Mouse (Mus musculus) 416B (cell line): ENCODE results near the gene Siae.

Source experiments
- DNase-seq: peaks from one replicate; pipeline ENCODE4 v3.0.0; 2011; ENCODE audit warnings: low read depth

The Siae gene

GRCm38 (mm10) chr9:37554838-37555748 is at the start of gene Siae:
Gene Siae, plus strand, starts transcription at chr9:37555698.
- no peak for DNase-seq

GRCm38 (mm10) chr9:37506023-37506422 is 49.5 kb upstream of the Siae start:
- no peak for DNase-seq

GRCm38 (mm10) chr9:37512097-37512496 is 43.4 kb upstream of the Siae start:
- DNase-seq, result peak; percentile 61

GRCm38 (mm10) chr9:37514456-37514855 is 41.0 kb upstream of the Siae start:
- DNase-seq, result no peak

- peak; percentile 95 for DNase-seq
Observed at GRCm38 (mm10) chr9:37517467-37517866, 38.0 kb upstream of the Siae start.

GRCm38 (mm10) chr9:37518991-37519390 is 36.5 kb upstream of the Siae start:
- DNase-seq, result no peak

- DNase-seq, result no peak
Observed at GRCm38 (mm10) chr9:37519995-37520394, 35.5 kb upstream of the Siae start.

- no peak for DNase-seq
Observed at GRCm38 (mm10) chr9:37525461-37525860, 30.0 kb upstream of the Siae start.

GRCm38 (mm10) chr9:37526443-37527395 is 28.8 kb upstream of the Siae start:
- peak; percentile 79 for DNase-seq

- peak; percentile 86 for DNase-seq
Observed at GRCm38 (mm10) chr9:37527396-37528224, 27.9 kb upstream of the Siae start, which contains the start of gene Esam. Gene Esam, plus strand, starts transcription at chr9:37528078.

- peak; percentile 25 for DNase-seq
Observed at GRCm38 (mm10) chr9:37528225-37528970, 27.1 kb upstream of the Siae start.

GRCm38 (mm10) chr9:37530031-37530887 is 25.2 kb upstream of the Siae start:
- DNase-seq, result peak; percentile 92

- DNase-seq, result peak; percentile 67
Observed at GRCm38 (mm10) chr9:37530888-37531705, 24.4 kb upstream of the Siae start.

GRCm38 (mm10) chr9:37536851-37537250 is 18.6 kb upstream of the Siae start:
- DNase-seq, result no peak

- no peak for DNase-seq
Observed at GRCm38 (mm10) chr9:37537658-37538250, 17.7 kb upstream of the Siae start.

- no peak for DNase-seq
Observed at GRCm38 (mm10) chr9:37539170-37540025, 16.1 kb upstream of the Siae start, which contains the start of gene Vsig2. Gene Vsig2, plus strand, starts transcription at chr9:37539255.

- DNase-seq, result no peak
Observed at GRCm38 (mm10) chr9:37540226-37540625, 15.3 kb upstream of the Siae start.
